Mouse (Mus musculus) lung, embryonic 15.5 days (tissue): ENCODE data around the gene Tymp. TPM values are rescaled to one million over a fixed set of nuclear protein-coding genes. Genes with fewer than 3 reads are reported as not detected.

Experiments used
- ATAC-seq: fragments of 200-750 bp; cut with Nextera tagmentation; 2 replicates; pipeline ENCODE4 v1.8.0; 2017; ENCODE audit warnings: moderate number of reproducible peaks, borderline replicate concordance; ENCODE audit not compliant: low FRiP score, low TSS enrichment; ENCODE audit errors: extremely low read depth
- H3K27ac ChIP-seq: fragments of 300-500 bp; sonication (generic); 2 replicates; pipeline ENCODE4 v1.5.1; 2015; ENCODE audit warnings: moderate library complexity, mild to moderate bottlenecking, inconsistent platforms
- H3K27me3 ChIP-seq: fragments of 300-500 bp; sonication (generic); 2 replicates; pipeline ENCODE4 v1.6.1; 2015; ENCODE audit warnings: inconsistent platforms
- H3K36me3 ChIP-seq: fragments of 300-500 bp; sonication (generic); 2 replicates; pipeline ENCODE4 v1.6.1; 2015; ENCODE audit warnings: inconsistent platforms
- H3K4me1 ChIP-seq: fragments of 300-500 bp; sonication (generic); 2 replicates; pipeline ENCODE4 v1.6.1; 2015; ENCODE audit warnings: inconsistent platforms
- H3K4me2 ChIP-seq: fragments of 300-500 bp; sonication (generic); 2 replicates; pipeline ENCODE4 v1.6.1; 2015; ENCODE audit warnings: inconsistent platforms, mild to moderate bottlenecking, moderate library complexity
- H3K4me3 ChIP-seq: fragments of 300-500 bp; sonication (generic); 2 replicates; pipeline ENCODE4 v1.5.1; 2015; ENCODE audit warnings: mild to moderate bottlenecking, inconsistent platforms
- H3K9ac ChIP-seq: fragments of 300-500 bp; sonication (generic); 2 replicates; pipeline ENCODE4 v1.6.1; 2015; ENCODE audit warnings: inconsistent platforms
- H3K9me3 ChIP-seq: fragments of 300-500 bp; sonication (generic); 2 replicates; pipeline ENCODE4 v1.6.1; 2016; ENCODE audit warnings: inconsistent platforms
- WGBS: fragments of 180-500 bp; shearing (Covaris S2); methylation state at CpG from one replicate; pipeline ENCODE4 v1.1.7; 2015; 5-methylcytosine and 5-hydroxymethylcytosine counted together
- polyA plus RNA-seq: library from polyadenylated mRNA; unstranded; fragments of >200 nt; fragmentation: Nextera tagmentation; extraction: Ambion mirVana; gene quantifications from 2 replicates; pipeline ENCODE4 v1.2.1, GENCODE M21; 2015

Gene Tymp
- polyA plus RNA-seq: 1.1 and 1.7 TPM in 2 replicates

DNA sequence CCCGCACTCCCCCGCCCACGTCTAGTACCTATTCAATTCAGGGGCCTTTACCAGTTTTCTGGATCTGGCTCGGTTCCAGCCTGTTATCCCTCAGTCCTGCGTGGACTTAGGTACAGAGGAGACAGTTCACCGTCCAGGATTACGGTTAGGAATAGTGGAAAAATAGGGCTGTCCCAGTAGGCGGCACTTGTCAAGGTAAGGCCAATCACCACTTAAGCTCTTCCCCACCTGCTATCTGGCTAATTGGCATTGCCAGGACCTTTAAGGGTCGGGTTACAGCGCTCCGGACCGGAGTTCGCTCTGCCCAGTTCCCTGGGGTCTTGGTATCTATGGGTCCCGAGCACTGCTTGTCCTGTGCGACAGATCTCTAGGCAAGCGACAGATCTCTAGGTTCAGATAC is at the start of gene Tymp:
Tymp (minus strand) TSS at position 83 of the 400 bp plus-strand sequence.
- WGBS: 21% methylated on average over 16 of the region's 16 CpGs
- no peak within 1 kb of the TSS for H3K9ac ChIP-seq
- no peaks in the 10 kb centered on the region for H3K9me3 ChIP-seq
- H3K27ac ChIP-seq: no peak within 1 kb of the TSS
- H3K27me3 ChIP-seq: peaks cover 55% of the 10 kb centered on the region
- no peak for ATAC-seq
- peaks cover 28% of the 10 kb centered on the region for H3K4me1 ChIP-seq
- no peak within 1 kb of the TSS for H3K4me2 ChIP-seq
- H3K4me3 ChIP-seq: no peak within 1 kb of the TSS
- H3K36me3 ChIP-seq: peaks cover 8% of the 10 kb centered on the region

DNA sequence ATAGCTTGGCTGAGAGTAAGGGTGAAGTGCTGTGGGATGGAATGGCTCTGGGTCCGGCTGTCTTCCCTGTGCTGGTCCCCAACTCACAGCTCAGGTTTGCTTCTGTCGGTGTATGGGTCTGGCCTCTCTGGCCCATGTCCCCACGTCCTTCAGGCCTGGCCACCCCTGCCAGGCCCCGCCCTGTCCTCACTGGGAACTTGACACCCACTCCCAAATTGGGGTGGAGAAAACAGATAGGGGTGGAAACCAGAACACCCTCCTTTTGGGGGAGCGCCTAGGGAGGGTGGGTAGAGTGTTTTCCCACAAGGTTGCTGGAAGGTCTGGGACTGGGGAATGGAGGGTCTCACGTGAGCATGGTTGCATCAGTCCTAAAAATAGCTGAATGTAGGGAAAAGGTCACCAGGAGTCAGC is 48.9 kb upstream of the Tymp start, which contains the start of gene Cpt1b:
Cpt1b (minus strand) TSS at position 153 of the 411 bp plus-strand sequence.
- Histone ChIP-seq H3K9me3 (no peaks in the 10 kb centered on the region), H3K4me2 (no peak within 1 kb of the TSS), H3K27ac (no peak within 1 kb of the TSS), H3K27me3 (no peaks in the 10 kb centered on the region), H3K36me3 (peaks cover 20% of the 10 kb centered on the region), H3K9ac (no peak within 1 kb of the TSS), H3K4me3 (no peak within 1 kb of the TSS), H3K4me1 (peaks cover 13% of the 10 kb centered on the region)
- no peak for ATAC-seq
- WGBS: 42% methylated on average over 6 of the region's 6 CpGs

DNA sequence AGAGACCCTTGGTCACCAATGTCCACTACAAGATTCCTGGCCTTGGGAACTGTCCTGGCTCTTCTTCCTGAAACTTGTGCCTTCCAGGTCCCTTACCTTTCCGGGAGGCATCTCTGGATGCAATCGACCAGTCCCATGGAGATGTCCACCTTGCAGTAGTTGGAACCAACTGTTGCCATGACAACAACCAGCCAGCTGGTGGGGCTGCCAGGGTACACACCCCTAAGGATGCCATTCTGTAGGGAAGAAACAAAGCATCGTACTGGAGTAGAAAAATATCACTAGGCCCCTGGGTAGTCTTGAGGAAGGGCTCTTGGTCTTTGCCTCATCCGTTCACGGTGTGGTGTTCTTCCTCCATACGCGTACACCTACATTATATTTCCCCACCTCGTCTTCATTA is 47.8 kb upstream of the Tymp start:
- H3K9ac ChIP-seq: no peak overlapping the region
- H3K4me2 ChIP-seq: no peak overlapping the region
- H3K4me3 ChIP-seq: no peak overlapping the region
- no peak for ATAC-seq
- 80% methylated on average over 8 of the region's 8 CpGs for WGBS
- peaks cover 20% of the 10 kb centered on the region for H3K36me3 ChIP-seq
- no peaks in the 10 kb centered on the region for H3K9me3 ChIP-seq
- H3K27me3 ChIP-seq: no peaks in the 10 kb centered on the region
- H3K27ac ChIP-seq: no peak overlapping the region
- H3K4me1 ChIP-seq: peaks cover 8% of the 10 kb centered on the region

DNA sequence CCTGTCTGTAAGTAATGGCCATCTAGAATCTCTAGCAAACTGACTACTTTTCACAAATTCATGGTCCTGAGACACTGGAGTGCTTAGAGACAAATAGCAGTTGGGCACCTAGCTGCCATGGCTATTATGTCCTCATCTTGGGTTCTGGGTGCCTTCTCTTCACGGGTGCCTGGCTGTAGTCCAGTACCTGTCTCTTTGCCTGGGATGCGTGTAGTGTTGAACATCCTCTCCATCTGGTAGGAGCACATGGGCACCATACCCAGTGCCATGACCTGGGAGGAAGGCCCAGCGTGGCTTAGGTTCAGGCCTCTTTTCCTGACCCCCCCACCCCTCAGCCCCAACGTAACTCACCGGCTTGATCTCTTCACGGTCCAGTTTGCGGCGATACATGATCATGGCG is 45.1 kb upstream of the Tymp start:
- peaks cover 11% of the 10 kb centered on the region for H3K36me3 ChIP-seq
- H3K4me3 ChIP-seq: no peak overlapping the region
- no peaks in the 10 kb centered on the region for H3K27me3 ChIP-seq
- no peak overlapping the region for H3K9ac ChIP-seq
- H3K4me1 ChIP-seq: no peaks in the 10 kb centered on the region
- WGBS: 93% methylated on average over 9 of the region's 9 CpGs
- H3K4me2 ChIP-seq: no peak overlapping the region
- no peaks in the 10 kb centered on the region for H3K9me3 ChIP-seq
- no peak for ATAC-seq
- H3K27ac ChIP-seq: no peak overlapping the region

DNA sequence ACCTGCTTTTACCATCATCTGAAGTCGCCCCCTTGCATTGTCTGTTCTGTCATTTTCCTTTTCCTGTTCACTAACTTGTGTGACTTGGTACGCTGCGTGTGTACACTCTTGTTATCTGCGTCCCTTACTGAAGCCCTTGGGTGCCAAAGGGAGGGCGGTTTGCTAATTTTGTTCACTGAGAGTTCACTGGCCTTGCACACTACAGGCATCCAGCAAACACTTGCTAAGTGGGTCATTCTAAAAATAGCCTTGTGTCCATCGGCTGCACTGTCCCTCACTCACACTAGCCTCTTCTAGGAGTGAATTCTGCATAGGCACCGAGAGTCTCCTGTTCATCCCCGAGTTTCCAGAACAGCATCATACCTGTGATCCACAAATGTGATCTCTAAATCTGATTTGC is 38.4 kb upstream of the Tymp start:
- no peak overlapping the region for H3K9ac ChIP-seq
- H3K27me3 ChIP-seq: no peaks in the 10 kb centered on the region
- no peak overlapping the region for H3K4me2 ChIP-seq
- no peak overlapping the region for H3K4me3 ChIP-seq
- no peaks in the 10 kb centered on the region for H3K4me1 ChIP-seq
- H3K27ac ChIP-seq: no peak overlapping the region
- no peaks in the 10 kb centered on the region for H3K9me3 ChIP-seq
- 82% methylated on average over 8 of the region's 8 CpGs for WGBS
- no peak for ATAC-seq
- H3K36me3 ChIP-seq: no peaks in the 10 kb centered on the region

DNA sequence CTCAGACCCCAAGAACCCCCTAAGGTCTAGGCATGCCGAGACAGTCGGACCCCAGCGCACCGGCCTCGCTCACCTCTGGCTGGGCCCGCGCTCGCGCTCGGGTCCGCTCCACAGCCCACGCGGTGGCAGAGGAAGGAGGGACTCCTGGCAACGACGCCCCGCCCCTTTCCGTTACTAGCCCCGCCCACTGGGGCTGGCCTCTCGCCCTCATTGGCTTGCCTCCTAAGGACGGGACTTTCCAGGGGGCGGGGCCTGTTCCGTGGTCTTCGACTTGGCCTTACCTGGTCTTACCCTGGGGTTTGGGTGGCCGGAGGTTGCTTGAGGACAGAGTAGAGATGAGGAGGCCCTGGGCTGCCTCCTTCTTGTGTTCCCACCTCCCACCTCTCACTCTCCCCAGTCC is 33.3 kb upstream of the Tymp start, which contains the start of gene Syce3:
Syce3 (minus strand) TSS at position 386 of the 400 bp plus-strand sequence.
- H3K36me3 ChIP-seq: no peaks in the 10 kb centered on the region
- ATAC-seq: no peak
- no peak within 1 kb of the TSS for H3K4me2 ChIP-seq
- H3K4me1 ChIP-seq: no peaks in the 10 kb centered on the region
- 82% methylated on average over 24 of the region's 24 CpGs for WGBS
- H3K4me3 ChIP-seq: no peak within 1 kb of the TSS
- H3K9ac ChIP-seq: no peak within 1 kb of the TSS
- H3K27ac ChIP-seq: no peak within 1 kb of the TSS
- H3K9me3 ChIP-seq: no peaks in the 10 kb centered on the region; the same call in 1 of the 2 replicates
- H3K27me3 ChIP-seq: no peaks in the 10 kb centered on the region

DNA sequence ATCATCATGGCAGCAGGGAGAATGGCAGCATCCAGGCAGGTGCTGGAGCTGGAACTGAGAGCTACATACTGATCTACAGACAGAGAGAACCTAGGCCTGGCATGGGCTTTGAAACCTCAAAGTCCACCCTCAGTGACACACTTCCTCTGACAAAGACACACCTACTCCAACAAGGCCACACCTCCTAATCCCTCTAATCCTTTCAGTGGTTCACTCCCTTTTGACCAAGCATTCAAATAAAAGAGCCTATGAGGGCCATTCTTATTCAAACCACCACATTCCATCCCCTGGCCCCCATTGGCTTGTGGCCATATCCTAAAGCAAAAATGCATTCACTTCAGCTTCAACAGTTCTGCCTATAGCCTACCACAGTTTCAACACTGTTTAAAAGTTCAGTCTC is 29.9 kb upstream of the Tymp start:
- no peak overlapping the region for H3K27ac ChIP-seq
- H3K4me3 ChIP-seq: no peak overlapping the region
- no peak overlapping the region for H3K4me2 ChIP-seq
- H3K9ac ChIP-seq: no peak overlapping the region
- ATAC-seq: no peak
- H3K36me3 ChIP-seq: no peaks in the 10 kb centered on the region
- H3K4me1 ChIP-seq: no peaks in the 10 kb centered on the region
- no peaks in the 10 kb centered on the region; the same call in 1 of the 2 replicates for H3K9me3 ChIP-seq
- H3K27me3 ChIP-seq: no peaks in the 10 kb centered on the region

DNA sequence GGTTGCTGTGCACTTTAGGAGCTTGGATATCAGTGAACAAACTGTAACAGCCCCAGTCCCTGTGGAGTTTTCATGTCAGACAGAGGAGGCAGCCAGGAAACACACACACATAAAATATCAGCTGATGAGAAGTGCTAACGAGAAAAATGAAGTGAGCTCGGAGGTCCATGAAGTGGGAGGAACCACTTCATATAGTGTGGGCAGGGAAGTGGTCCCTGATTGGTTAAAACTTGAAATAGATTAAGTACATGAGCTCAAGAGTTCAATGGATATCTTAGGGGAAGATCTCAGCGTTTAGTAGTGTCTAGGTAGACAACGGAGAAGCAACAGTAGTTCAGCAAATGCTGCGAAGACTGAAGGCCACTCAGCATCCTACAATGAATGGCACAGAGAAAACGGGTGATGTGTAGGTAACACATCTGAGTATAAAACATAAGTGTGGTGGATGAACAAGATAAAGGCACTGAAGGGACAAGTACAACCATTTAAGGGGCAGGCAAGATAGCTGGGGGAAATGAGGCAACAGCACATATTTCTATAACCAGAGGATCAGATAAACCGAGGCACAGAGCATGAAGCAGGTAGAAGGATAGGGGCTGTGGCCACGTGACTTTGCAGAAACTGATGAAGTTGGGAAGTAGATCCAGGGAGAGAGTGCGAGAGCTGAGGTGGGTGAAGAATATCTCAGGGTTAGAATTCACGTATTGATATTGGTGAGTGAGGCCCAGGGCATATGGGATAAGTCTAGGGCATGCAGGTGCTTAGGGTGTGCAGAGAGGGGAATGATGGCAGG is 28.2 kb upstream of the Tymp start:
- Histone ChIP-seq H3K4me1 (no peaks in the 10 kb centered on the region), H3K4me3 (no peak overlapping the region), H3K4me2 (no peak overlapping the region), H3K9me3 (no peaks in the 10 kb centered on the region; the same call in 1 of the 2 replicates), H3K27ac (no peak overlapping the region), H3K36me3 (no peaks in the 10 kb centered on the region), H3K27me3 (no peaks in the 10 kb centered on the region), H3K9ac (no peak overlapping the region)
- WGBS: 73% methylated on average over 10 of the region's 10 CpGs
- no peak for ATAC-seq

DNA sequence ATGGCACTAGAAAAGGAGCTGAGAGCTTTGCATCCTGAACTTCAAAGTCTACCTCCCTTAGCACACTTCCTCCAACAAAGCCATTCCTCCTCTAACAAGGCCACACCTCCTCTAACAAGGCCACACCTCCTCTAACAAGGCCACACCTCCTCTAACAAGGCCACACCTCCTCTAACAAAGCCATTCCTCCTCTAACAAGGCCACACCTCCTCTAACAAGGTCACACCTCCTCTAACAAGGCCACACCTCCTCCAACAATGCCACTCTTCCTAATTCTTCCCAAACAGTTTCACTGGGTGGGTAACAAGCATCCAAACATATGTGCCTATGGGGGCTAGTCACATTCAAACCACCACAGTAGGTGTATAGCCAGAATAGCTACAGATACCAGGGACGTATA is 25.6 kb upstream of the Tymp start:
- H3K4me2 ChIP-seq: no peak overlapping the region

DNA sequence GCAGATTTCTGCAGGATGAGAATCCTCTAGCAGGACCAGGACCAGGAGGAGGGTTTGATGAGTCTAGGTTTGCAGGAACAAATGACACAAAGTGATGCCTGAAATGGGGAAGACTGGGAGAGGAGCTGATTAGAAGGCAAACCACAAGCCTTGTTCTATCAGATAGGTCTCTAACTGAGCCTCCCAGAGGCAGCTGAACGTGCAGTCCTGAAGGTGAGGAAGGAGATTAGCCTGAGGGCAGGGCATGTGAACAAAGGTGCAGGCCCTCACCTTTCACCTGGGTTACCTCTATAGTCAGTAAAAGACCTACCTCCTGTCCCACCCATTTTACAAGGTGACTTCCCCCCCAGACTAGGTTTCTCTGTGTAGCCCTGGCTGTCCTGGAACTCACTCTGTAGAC is 22.9 kb upstream of the Tymp start:
- Histone ChIP-seq H3K9me3 (no peaks in the 10 kb centered on the region), H3K4me1 (no peaks in the 10 kb centered on the region), H3K36me3 (no peaks in the 10 kb centered on the region), H3K9ac (no peak overlapping the region), H3K27me3 (no peaks in the 10 kb centered on the region), H3K4me3 (no peak overlapping the region), H3K27ac (no peak overlapping the region), H3K4me2 (no peak overlapping the region)
- no peak for ATAC-seq
- WGBS: 42% methylated on average over 1 of the region's 1 CpGs

More for the DNA sequence above, 25.6 kb upstream of the Tymp start:
- Histone ChIP-seq H3K9ac (no peak overlapping the region), H3K27me3 (no peaks in the 10 kb centered on the region), H3K4me1 (no peaks in the 10 kb centered on the region), H3K9me3 (no peaks in the 10 kb centered on the region; the same call in 1 of the 2 replicates), H3K27ac (no peak overlapping the region), H3K4me3 (no peak overlapping the region), H3K36me3 (no peaks in the 10 kb centered on the region)
- WGBS: 94% methylated on average over 1 of the region's 1 CpGs
- no peak for ATAC-seq

DNA sequence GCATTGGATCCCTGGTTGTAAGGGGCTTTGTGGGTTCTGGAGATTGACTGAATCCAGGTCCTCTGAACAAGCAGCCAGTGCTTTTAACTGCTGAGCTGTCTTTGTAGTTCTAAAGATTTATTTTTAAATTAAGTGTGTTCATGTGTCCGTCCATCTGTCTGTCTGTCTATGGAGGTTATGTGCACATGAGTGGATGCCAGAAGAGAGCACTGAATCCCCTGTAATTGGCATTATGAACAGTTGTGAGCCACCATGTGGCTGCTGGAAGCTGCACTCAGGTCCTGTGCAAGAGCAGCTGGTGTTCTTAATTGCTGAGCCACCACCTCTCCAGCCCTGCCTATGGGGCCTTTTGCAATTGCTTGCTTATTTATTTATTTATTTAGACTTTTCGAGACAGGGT is 21.3 kb upstream of the Tymp start:
- H3K27ac ChIP-seq: no peak overlapping the region
- no peak overlapping the region for H3K9ac ChIP-seq
- no peaks in the 10 kb centered on the region for H3K36me3 ChIP-seq
- no peak for ATAC-seq
- no peaks in the 10 kb centered on the region for H3K4me1 ChIP-seq
- no peak overlapping the region for H3K4me2 ChIP-seq
- no peak overlapping the region for H3K4me3 ChIP-seq
- 71% methylated on average over 2 of the region's 2 CpGs for WGBS
- H3K9me3 ChIP-seq: no peaks in the 10 kb centered on the region
- H3K27me3 ChIP-seq: no peaks in the 10 kb centered on the region

DNA sequence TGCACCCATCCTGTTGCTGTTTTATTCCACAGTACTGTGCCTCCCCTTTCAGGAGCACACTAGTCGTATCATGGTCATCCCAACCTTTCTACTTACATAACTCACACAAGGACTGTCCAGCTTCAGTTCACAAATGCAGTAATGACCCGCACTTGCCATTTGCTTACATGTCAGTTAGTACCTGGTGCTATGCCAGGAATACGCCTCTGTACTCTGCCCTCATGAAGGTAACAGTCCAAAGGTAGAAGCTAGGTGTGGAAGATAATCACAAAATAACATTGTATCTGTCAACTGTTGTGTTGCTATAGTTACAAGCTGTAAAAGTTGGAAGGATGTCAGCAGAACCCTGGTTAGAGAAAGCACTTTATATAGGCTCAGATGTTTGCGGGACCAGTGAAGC is 20.0 kb upstream of the Tymp start:
- Histone ChIP-seq H3K9me3 (no peaks in the 10 kb centered on the region), H3K4me3 (no peak overlapping the region), H3K4me1 (no peaks in the 10 kb centered on the region), H3K36me3 (no peaks in the 10 kb centered on the region), H3K4me2 (no peak overlapping the region), H3K9ac (no peak overlapping the region), H3K27ac (no peak overlapping the region), H3K27me3 (no peaks in the 10 kb centered on the region)
- ATAC-seq: no peak
- 81% methylated on average over 4 of the region's 4 CpGs for WGBS
